Mouse (Mus musculus) hindbrain, embryonic 13.5 days (tissue): ENCODE measurements around the gene Mylk. TPM values are rescaled to one million over a fixed set of nuclear protein-coding genes. Genes with fewer than 3 reads are reported as not detected.

Experiments used
- ATAC-seq: fragments of 200-750 bp; cut with Nextera tagmentation; 2 replicates; pipeline ENCODE4 v1.8.0; 2017; ENCODE audit warnings: moderate TSS enrichment; ENCODE audit not compliant: low FRiP score
- H3K27ac ChIP-seq: fragments of 300-500 bp; sonication (generic); 2 replicates; pipeline ENCODE4 v1.5.1; 2015; ENCODE audit warnings: inconsistent platforms, mild to moderate bottlenecking, moderate library complexity
- H3K27me3 ChIP-seq: fragments of 300-500 bp; sonication (generic); 2 replicates; pipeline ENCODE4 v1.6.1; 2015; ENCODE audit warnings: mild to moderate bottlenecking, inconsistent platforms
- H3K36me3 ChIP-seq: fragments of 300-500 bp; sonication (generic); 2 replicates; pipeline ENCODE4 v1.6.1; 2015; ENCODE audit warnings: mild to moderate bottlenecking, inconsistent platforms
- H3K4me1 ChIP-seq: fragments of 300-500 bp; sonication (generic); replicated peaks from 2 replicates; pipeline ENCODE4 v1.6.1; 2015; ENCODE audit warnings: inconsistent platforms
- H3K4me2 ChIP-seq: fragments of 300-500 bp; sonication (generic); 2 replicates; pipeline ENCODE4 v1.6.1; 2015; ENCODE audit warnings: inconsistent platforms, mild to moderate bottlenecking, moderate library complexity
- H3K4me3 ChIP-seq: fragments of 300-500 bp; sonication (generic); 2 replicates; pipeline ENCODE4 v1.5.1; 2015; ENCODE audit warnings: mild to moderate bottlenecking, inconsistent platforms
- H3K9ac ChIP-seq: fragments of 300-500 bp; sonication (generic); 2 replicates; pipeline ENCODE4 v1.6.1; 2015; ENCODE audit warnings: mild to moderate bottlenecking, inconsistent platforms
- H3K9me3 ChIP-seq: fragments of 300-500 bp; sonication (generic); 2 replicates; pipeline ENCODE4 v1.6.1; 2016; ENCODE audit warnings: inconsistent platforms
- WGBS: fragments of 180-500 bp; shearing (Covaris S2); methylation state at CpG from one replicate; pipeline ENCODE4 v1.1.7; 2015; 5-methylcytosine and 5-hydroxymethylcytosine counted together
- polyA plus RNA-seq: library from polyadenylated mRNA; unstranded; fragments of >200 nt; fragmentation: Nextera tagmentation; extraction: Ambion mirVana; gene quantifications from 2 replicates; pipeline ENCODE4 v1.2.1, GENCODE M21; 2015

Mylk gene
- polyA plus RNA-seq, 1 experiment from 2014 or later = 5.0 TPM

- no peak overlapping the region for H3K9ac ChIP-seq
- no peak overlapping the region for H3K4me2 ChIP-seq
- no peak overlapping the region for H3K4me3 ChIP-seq
- peaks cover 12% of the 10 kb centered on the region; the same call in 1 of the 2 replicates for H3K4me1 ChIP-seq
- H3K36me3 ChIP-seq = no peaks in the 10 kb centered on the region
- no peak overlapping the region for H3K27ac ChIP-seq
- WGBS = 85% methylated on average over 9 of the region's 9 CpGs
- no peaks in the 10 kb centered on the region for H3K9me3 ChIP-seq
- 0 out of 2 replicates have a peak, but pooled peaks cover 3% of the 10 kb centered on the region for H3K27me3 ChIP-seq
- no peak for ATAC-seq
These were observed 178.6 kb downstream of the Mylk start for GRCm38 (mm10) chr16:34923630-34924029.

- WGBS = 77% methylated on average over 5 of the region's 5 CpGs
- Histone ChIP-seq H3K9ac (no peak overlapping the region), H3K27me3 (0 out of 2 replicates have a peak, but pooled peaks cover 3% of the 10 kb centered on the region), H3K9me3 (no peaks in the 10 kb centered on the region), H3K27ac (no peak overlapping the region), H3K36me3 (no peaks in the 10 kb centered on the region), H3K4me1 (peaks cover 12% of the 10 kb centered on the region; the same call in 1 of the 2 replicates), H3K4me3 (no peak overlapping the region), H3K4me2 (no peak overlapping the region)
- ATAC-seq = no peak
These were observed 179.3 kb downstream of the Mylk start for GRCm38 (mm10) chr16:34924324-34924723.

GRCm38 (mm10) chr16:34924937-34925618, 180.1 kb downstream of the Mylk start:
- 74% methylated on average over 6 of the region's 6 CpGs for WGBS
- Histone ChIP-seq H3K9me3 (no peaks in the 10 kb centered on the region), H3K27me3 (0 out of 2 replicates have a peak, but pooled peaks cover 3% of the 10 kb centered on the region), H3K4me3 (no peak overlapping the region), H3K4me1 (peaks cover 12% of the 10 kb centered on the region; the same call in 1 of the 2 replicates), H3K4me2 (no peak overlapping the region), H3K9ac (no peak overlapping the region), H3K36me3 (no peaks in the 10 kb centered on the region), H3K27ac (no peak overlapping the region)
- ATAC-seq = no peak

GRCm38 (mm10) chr16:34926531-34927435, 181.8 kb downstream of the Mylk start:
- WGBS = 78% methylated on average over 9 of the region's 9 CpGs
- ATAC-seq = no peak
- Histone ChIP-seq H3K27ac (0 out of 2 replicates have a peak overlapping the region, but pooled peaks have one; percentile 45), H3K4me1 (peaks cover 12% of the 10 kb centered on the region; the same call in 1 of the 2 replicates), H3K9me3 (no peaks in the 10 kb centered on the region), H3K4me2 (no peak overlapping the region), H3K4me3 (no peak overlapping the region), H3K9ac (no peak overlapping the region), H3K36me3 (no peaks in the 10 kb centered on the region), H3K27me3 (0 out of 2 replicates have a peak, but pooled peaks cover 3% of the 10 kb centered on the region)

GRCm38 (mm10) chr16:34929686-34930085, 184.7 kb downstream of the Mylk start:
- Histone ChIP-seq H3K36me3 (no peaks in the 10 kb centered on the region), H3K27ac (no peak overlapping the region), H3K9ac (no peak overlapping the region), H3K9me3 (no peaks in the 10 kb centered on the region), H3K4me1 (peaks cover 12% of the 10 kb centered on the region; the same call in 1 of the 2 replicates), H3K4me2 (no peak overlapping the region), H3K4me3 (no peak overlapping the region), H3K27me3 (no peaks in the 10 kb centered on the region)
- 81% methylated on average over 8 of the region's 8 CpGs for WGBS
- ATAC-seq = no peak

GRCm38 (mm10) chr16:34930110-34930509, 185.1 kb downstream of the Mylk start:
- no peaks in the 10 kb centered on the region for H3K9me3 ChIP-seq
- no peak for ATAC-seq
- WGBS = 83% methylated on average over 7 of the region's 7 CpGs
- H3K4me3 ChIP-seq = no peak overlapping the region
- H3K36me3 ChIP-seq = no peaks in the 10 kb centered on the region
- no peak overlapping the region for H3K4me2 ChIP-seq
- H3K27me3 ChIP-seq = no peaks in the 10 kb centered on the region
- no peak overlapping the region for H3K27ac ChIP-seq
- no peak overlapping the region for H3K9ac ChIP-seq
- H3K4me1 ChIP-seq = peaks cover 9% of the 10 kb centered on the region; the same call in 1 of the 2 replicates

- no peaks in the 10 kb centered on the region for H3K9me3 ChIP-seq
- no peak overlapping the region for H3K27ac ChIP-seq
- ATAC-seq = no peak
- no peak overlapping the region for H3K4me3 ChIP-seq
- H3K36me3 ChIP-seq = no peaks in the 10 kb centered on the region
- no peak overlapping the region for H3K4me2 ChIP-seq
- H3K27me3 ChIP-seq = no peaks in the 10 kb centered on the region
- H3K9ac ChIP-seq = no peak overlapping the region
- H3K4me1 ChIP-seq = peaks cover 10% of the 10 kb centered on the region
- WGBS = 92% methylated on average over 2 of the region's 2 CpGs
These were observed 186.3 kb downstream of the Mylk start for GRCm38 (mm10) chr16:34931306-34931705.

GRCm38 (mm10) chr16:34933173-34933572, 188.2 kb downstream of the Mylk start:
- Histone ChIP-seq H3K27me3 (no peaks in the 10 kb centered on the region), H3K9ac (no peak overlapping the region), H3K27ac (no peak overlapping the region), H3K9me3 (no peaks in the 10 kb centered on the region), H3K4me1 (peaks cover 8% of the 10 kb centered on the region; the same call in 1 of the 2 replicates), H3K36me3 (no peaks in the 10 kb centered on the region), H3K4me3 (no peak overlapping the region), H3K4me2 (no peak overlapping the region)
- 85% methylated on average over 4 of the region's 4 CpGs for WGBS
- ATAC-seq = no peak

- H3K4me2 ChIP-seq = no peak overlapping the region
- WGBS = 50% methylated on average over 6 of the region's 6 CpGs
- H3K4me1 ChIP-seq = peaks cover 8% of the 10 kb centered on the region; the same call in 1 of the 2 replicates
- no peak overlapping the region for H3K9ac ChIP-seq
- ATAC-seq = no peak
- no peaks in the 10 kb centered on the region for H3K9me3 ChIP-seq
- no peak overlapping the region for H3K4me3 ChIP-seq
- no peaks in the 10 kb centered on the region for H3K36me3 ChIP-seq
- no peaks in the 10 kb centered on the region for H3K27me3 ChIP-seq
- H3K27ac ChIP-seq = no peak overlapping the region
These were observed 189.5 kb downstream of the Mylk start for GRCm38 (mm10) chr16:34934486-34934885.

- Histone ChIP-seq H3K4me2 (no peak overlapping the region), H3K36me3 (no peaks in the 10 kb centered on the region), H3K4me3 (no peak overlapping the region), H3K9ac (no peak overlapping the region), H3K4me1 (peaks cover 8% of the 10 kb centered on the region; the same call in 1 of the 2 replicates), H3K27ac (no peak overlapping the region), H3K9me3 (no peaks in the 10 kb centered on the region), H3K27me3 (no peaks in the 10 kb centered on the region)
- no peak for ATAC-seq
- 55% methylated on average over 9 of the region's 9 CpGs for WGBS
These were observed 190.7 kb downstream of the Mylk start for GRCm38 (mm10) chr16:34935514-34936338.

- Histone ChIP-seq H3K4me3 (no peak overlapping the region), H3K36me3 (no peaks in the 10 kb centered on the region), H3K27ac (no peak overlapping the region), H3K4me2 (no peak overlapping the region), H3K9me3 (no peaks in the 10 kb centered on the region), H3K9ac (no peak overlapping the region), H3K27me3 (no peaks in the 10 kb centered on the region), H3K4me1 (peaks cover 8% of the 10 kb centered on the region; the same call in 1 of the 2 replicates)
- 61% methylated on average over 9 of the region's 9 CpGs for WGBS
- ATAC-seq = no peak
These were observed 191.4 kb downstream of the Mylk start for GRCm38 (mm10) chr16:34936339-34936810.
